In the genomic region with DNA sequence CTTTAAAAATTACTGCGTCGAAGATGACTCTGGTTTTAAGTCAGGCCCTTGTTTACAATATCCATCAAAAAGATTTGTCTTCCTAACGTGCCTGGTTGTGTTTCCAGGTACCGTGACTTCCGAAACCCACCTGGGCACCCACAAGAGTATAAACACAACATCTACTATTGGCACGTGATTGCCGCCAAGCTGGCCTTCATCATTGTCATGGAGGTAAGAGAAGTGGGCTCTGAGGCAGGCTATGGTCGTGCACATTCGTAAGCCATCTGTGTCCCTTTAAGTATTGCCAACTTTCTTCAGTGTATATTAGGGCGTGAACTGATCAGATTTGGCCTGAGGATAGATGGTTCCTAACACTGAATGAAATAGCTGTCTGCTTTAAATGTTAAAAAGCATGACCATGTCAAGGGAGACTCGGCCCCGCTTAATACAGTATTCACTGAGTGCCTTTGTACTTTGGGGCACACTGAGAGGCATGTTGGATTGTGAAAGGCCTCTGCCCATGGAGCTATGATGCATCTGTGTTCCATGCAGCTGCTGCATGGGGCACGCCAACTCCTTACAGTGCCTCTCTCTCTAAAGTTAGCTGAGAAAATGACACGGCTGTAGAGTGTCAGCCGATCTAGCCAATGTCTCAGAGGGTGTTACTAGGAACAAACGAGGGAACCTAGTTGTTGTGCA, we compare ENCODE assay signal across 19 mouse cellular contexts.
DNase-seq lines count a peak whose midpoint lies in the region; ATAC-seq and TF ChIP-seq lines count a peak whose summit lies in the region.
"Had no signal": no experiment of that assay in that cellular context is flagged by ENCODE, and none has a peak within 500 bp of the region (broad histone marks: within the 10 kb centered on the region; RNA-seq: fewer than 3 reads in every experiment).

No protein-coding gene starts in this region.

- peak; percentile 31 for DNase-seq in gastrocnemius, postnatal 14 days
- no peak for DNase-seq in gastrocnemius, adult 2 months
- no peak for DNase-seq in hindbrain, embryonic 14.5 days (ENCODE audit: low spot score)
- no peak for DNase-seq in midbrain, postnatal 0 days (ENCODE audit: low spot score)
- DNase-seq in hindbrain, postnatal 0 days (ENCODE audit: low spot score), result peak; percentile 29
- DNase-seq: adrenal gland, postnatal 14 days; cerebellum, adult 18-20 months; cerebellum, adult 9-11 months; cerebellum, postnatal 36 days; heart, adult 2 months; heart, postnatal 36 days had no signal

- H3K4me3 ChIP-seq in gastrocnemius, adult 2 months, result no peak overlapping the region
- no peak overlapping the region for H3K4me3 ChIP-seq in hindbrain, embryonic 13.5 days
- H3K4me3 ChIP-seq in hindbrain, embryonic 14.5 days (replicated peaks; ENCODE audit: low read length), result no peak overlapping the region
- H3K4me3 ChIP-seq in midbrain, embryonic 13.5 days (replicated peaks), result no peak overlapping the region
- no peak overlapping the region for H3K4me3 ChIP-seq in midbrain, postnatal 0 days (ENCODE audit: low read depth, low read length)
- no peak overlapping the region for H3K4me3 ChIP-seq in hindbrain, postnatal 0 days (ENCODE audit: low read length)
- H3K4me3 ChIP-seq: embryonic facial prominence, embryonic 15.5 days; erythroblast, embryonic 14.5 days; forebrain, embryonic 10.5 days; heart, adult 2 months; heart, embryonic 13.5 days had no signal

- H3K4me2 ChIP-seq in hindbrain, embryonic 13.5 days, result no peak overlapping the region
- no peak overlapping the region for H3K4me2 ChIP-seq in hindbrain, embryonic 14.5 days (replicated peaks)
- H3K4me2 ChIP-seq in midbrain, embryonic 13.5 days (replicated peaks), result no peak overlapping the region
- no peak overlapping the region for H3K4me2 ChIP-seq in midbrain, postnatal 0 days (ENCODE audit: low read depth, low read length, poor library complexity, severe bottlenecking)
- H3K4me2 ChIP-seq in hindbrain, postnatal 0 days (ENCODE audit: low read depth, low read length), result no peak overlapping the region
- H3K4me2 ChIP-seq: embryonic facial prominence, embryonic 15.5 days; heart, embryonic 13.5 days had no signal

- 69% methylated on average over 16 of the region's 16 CpGs for WGBS in hindbrain, embryonic 13.5 days
- 68% methylated on average over 16 of the region's 16 CpGs for WGBS in hindbrain, embryonic 14.5 days
- 77% methylated on average over 16 of the region's 16 CpGs for WGBS in midbrain, embryonic 13.5 days
- WGBS in midbrain, postnatal 0 days, result 71% methylated on average over 16 of the region's 16 CpGs
- WGBS in hindbrain, postnatal 0 days, result 59% methylated on average over 16 of the region's 16 CpGs

- no peak overlapping the region for H3K27ac ChIP-seq in gastrocnemius, adult 2 months
- no peak overlapping the region for H3K27ac ChIP-seq in hindbrain, embryonic 13.5 days
- no peak overlapping the region for H3K27ac ChIP-seq in hindbrain, embryonic 14.5 days
- no peak overlapping the region; the same call in 1 of the 2 replicates for H3K27ac ChIP-seq in midbrain, embryonic 13.5 days
- no peak overlapping the region for H3K27ac ChIP-seq in midbrain, postnatal 0 days (ENCODE audit: low read depth, low read length)
- H3K27ac ChIP-seq in hindbrain, postnatal 0 days, result no peak overlapping the region
- H3K27ac ChIP-seq: embryonic facial prominence, embryonic 15.5 days; forebrain, embryonic 10.5 days; heart, adult 2 months; heart, embryonic 13.5 days had no signal

- ATAC-seq in hindbrain, embryonic 13.5 days (ENCODE audit: low FRiP score), result peak; percentile 39; the same call in 1 of the 2 replicates
- ATAC-seq in hindbrain, embryonic 14.5 days (ENCODE audit: low FRiP score), result no peak
- peak; percentile 62; the same call in 1 of the 2 replicates for ATAC-seq in midbrain, embryonic 13.5 days
- no peak for ATAC-seq in midbrain, postnatal 0 days (ENCODE audit: low FRiP score)
- ATAC-seq in hindbrain, postnatal 0 days, result peak; percentile 81
- ATAC-seq: forebrain, embryonic 14.5 days; intestine, embryonic 16.5 days had no signal

- H3K27me3 ChIP-seq in hindbrain, embryonic 13.5 days, result no peaks in the 10 kb centered on the region
- H3K27me3 ChIP-seq in hindbrain, embryonic 14.5 days (ENCODE audit: control insufficient read depth, insufficient read depth, low read length), result no peaks in the 10 kb centered on the region
- H3K27me3 ChIP-seq in midbrain, embryonic 13.5 days, result no peaks in the 10 kb centered on the region
- no peaks in the 10 kb centered on the region for H3K27me3 ChIP-seq in midbrain, postnatal 0 days (ENCODE audit: insufficient read depth, low read length)
- H3K27me3 ChIP-seq in hindbrain, postnatal 0 days (ENCODE audit: insufficient read depth, low read length), result no peaks in the 10 kb centered on the region
- H3K27me3 ChIP-seq: embryonic facial prominence, embryonic 15.5 days; heart, embryonic 13.5 days had no signal

- TF ChIP-seq CTCF in gastrocnemius, adult 2 months (IDR thresholded peaks at IDR 0.05), result no peak
- TF ChIP-seq CTCF in midbrain, postnatal 0 days (IDR thresholded peaks at IDR 0.05), result no peak
- no peak for TF ChIP-seq CTCF in hindbrain, postnatal 0 days (IDR thresholded peaks at IDR 0.05; ENCODE audit: low read depth)

- no peak overlapping the region for H3K9ac ChIP-seq in hindbrain, embryonic 13.5 days
- H3K9ac ChIP-seq in hindbrain, embryonic 14.5 days, result no peak overlapping the region
- H3K9ac ChIP-seq in midbrain, embryonic 13.5 days (replicated peaks), result no peak overlapping the region
- H3K9ac ChIP-seq in midbrain, postnatal 0 days (replicated peaks; ENCODE audit: low read length, poor library complexity, severe bottlenecking), result no peak overlapping the region
- H3K9ac ChIP-seq in hindbrain, postnatal 0 days (replicated peaks; ENCODE audit: low read length), result no peak overlapping the region
- H3K9ac ChIP-seq: embryonic facial prominence, embryonic 15.5 days; heart, embryonic 13.5 days had no signal

- H3K9me3 ChIP-seq in hindbrain, embryonic 13.5 days, result no peaks in the 10 kb centered on the region
- H3K9me3 ChIP-seq in hindbrain, embryonic 14.5 days (ENCODE audit: control insufficient read depth, low read length), result no peaks in the 10 kb centered on the region
- no peaks in the 10 kb centered on the region for H3K9me3 ChIP-seq in midbrain, embryonic 13.5 days
- no peaks in the 10 kb centered on the region for H3K9me3 ChIP-seq in midbrain, postnatal 0 days (ENCODE audit: low read length)
- no peaks in the 10 kb centered on the region for H3K9me3 ChIP-seq in hindbrain, postnatal 0 days (ENCODE audit: low read length)
- H3K9me3 ChIP-seq: embryonic facial prominence, embryonic 15.5 days; forebrain, embryonic 10.5 days; heart, embryonic 13.5 days had no signal

- intact Hi-C loops in gastrocnemius, postnatal 14 days (cut with DNase I; ENCODE audit: low total_unique reads), result no loop called here
- intact Hi-C loops in gastrocnemius, adult 2 months (cut with DNase I), result no loop called here

- peaks cover 20% of the 10 kb centered on the region for H3K4me1 ChIP-seq in hindbrain, embryonic 13.5 days (replicated peaks)
- peaks cover 17% of the 10 kb centered on the region for H3K4me1 ChIP-seq in hindbrain, embryonic 14.5 days (replicated peaks; ENCODE audit: control insufficient read depth, insufficient read depth, low read length)
- peaks cover 27% of the 10 kb centered on the region for H3K4me1 ChIP-seq in midbrain, embryonic 13.5 days (replicated peaks)
- H3K4me1 ChIP-seq in midbrain, postnatal 0 days (ENCODE audit: insufficient read depth, low read length), result no peaks in the 10 kb centered on the region
- peaks cover 5% of the 10 kb centered on the region; the same call in 1 of the 2 replicates for H3K4me1 ChIP-seq in hindbrain, postnatal 0 days (ENCODE audit: insufficient read depth, low read length)

- peaks cover 32% of the 10 kb centered on the region for H3K36me3 ChIP-seq in hindbrain, embryonic 13.5 days
- peaks cover 36% of the 10 kb centered on the region; the same call in 1 of the 2 replicates for H3K36me3 ChIP-seq in hindbrain, embryonic 14.5 days (replicated peaks; ENCODE audit: control insufficient read depth, insufficient read depth)
- peaks cover 26% of the 10 kb centered on the region for H3K36me3 ChIP-seq in midbrain, embryonic 13.5 days
- peaks cover 16% of the 10 kb centered on the region for H3K36me3 ChIP-seq in midbrain, postnatal 0 days (ENCODE audit: insufficient read depth, low read length)
- peaks cover 10% of the 10 kb centered on the region; the same call in 1 of the 2 replicates for H3K36me3 ChIP-seq in hindbrain, postnatal 0 days (ENCODE audit: insufficient read depth, low read length)

Comparison
In these comparisons a context has a peak if more than half of its experiments do, and no peak if none do; other contexts are left out.
1. DNase-seq: peak in gastrocnemius, postnatal 14 days (single experiment) and hindbrain, postnatal 0 days (single experiment); none in gastrocnemius, adult 2 months (single experiment), hindbrain, embryonic 14.5 days (single experiment) and midbrain, postnatal 0 days (single experiment).
2. ATAC-seq: peak in hindbrain, embryonic 13.5 days (single experiment), midbrain, embryonic 13.5 days (single experiment) and hindbrain, postnatal 0 days (single experiment); none in hindbrain, embryonic 14.5 days (single experiment) and midbrain, postnatal 0 days (single experiment).